Mouse (Mus musculus): ENCODE measurements around the gene 1600014C23Rik. TPM values are rescaled to one million over a fixed set of nuclear protein-coding genes. Genes with fewer than 3 reads are reported as not detected.

Gene 1600014C23Rik
- polyA plus RNA-seq, 1 experiment from 2014 or later = 0.62 TPM

DNA sequence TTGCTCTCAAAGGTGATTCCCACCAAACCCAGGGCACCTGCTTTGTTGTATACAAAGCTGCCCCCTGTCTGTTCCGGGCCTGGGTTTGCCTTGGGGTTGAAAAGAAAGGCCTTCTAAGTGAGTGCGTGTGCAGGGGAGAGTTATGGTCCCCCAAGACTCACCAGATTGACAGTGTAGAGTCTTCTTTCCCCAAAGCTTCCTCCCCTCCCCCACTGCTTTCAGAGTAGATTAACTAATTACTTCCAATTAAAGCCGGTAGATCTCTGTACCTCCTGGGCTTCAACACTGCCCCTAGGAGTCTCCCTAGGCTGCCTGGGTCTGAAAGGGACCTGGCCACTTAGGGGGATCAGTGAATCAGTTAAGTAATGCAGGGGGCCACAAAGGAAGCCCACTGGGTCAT lies 689 bp upstream of the 1600014C23Rik start:
- Histone ChIP-seq H3K9me3 (ENCODE audit: control insufficient read depth, low read length) (no peaks in the 10 kb centered on the region), H3K9ac (ENCODE audit: low read depth, low read length) (peak overlapping the region; percentile 32; the same call in 1 of the 2 replicates), H3K4me3 (ENCODE audit: low read length) (no peak overlapping the region), H3K36me3 (ENCODE audit: control insufficient read depth, insufficient read depth, low read length) (no peaks in the 10 kb centered on the region), H3K27ac (ENCODE audit: low read depth, low read length) (peak overlapping the region; percentile 37; the same call in 1 of the 2 replicates), H3K4me2 (replicated peaks; ENCODE audit: low read depth, low read length) (peak overlapping the region; percentile 83), H3K27me3 (ENCODE audit: control insufficient read depth, insufficient read depth, low read length) (no peaks in the 10 kb centered on the region), H3K4me1 (ENCODE audit: control insufficient read depth, insufficient read depth, low read length) (peaks cover 27% of the 10 kb centered on the region)
- no peak for ATAC-seq (ENCODE audit: low FRiP score, low TSS enrichment)
- WGBS = 17% methylated on average over 3 of the region's 3 CpGs

DNA sequence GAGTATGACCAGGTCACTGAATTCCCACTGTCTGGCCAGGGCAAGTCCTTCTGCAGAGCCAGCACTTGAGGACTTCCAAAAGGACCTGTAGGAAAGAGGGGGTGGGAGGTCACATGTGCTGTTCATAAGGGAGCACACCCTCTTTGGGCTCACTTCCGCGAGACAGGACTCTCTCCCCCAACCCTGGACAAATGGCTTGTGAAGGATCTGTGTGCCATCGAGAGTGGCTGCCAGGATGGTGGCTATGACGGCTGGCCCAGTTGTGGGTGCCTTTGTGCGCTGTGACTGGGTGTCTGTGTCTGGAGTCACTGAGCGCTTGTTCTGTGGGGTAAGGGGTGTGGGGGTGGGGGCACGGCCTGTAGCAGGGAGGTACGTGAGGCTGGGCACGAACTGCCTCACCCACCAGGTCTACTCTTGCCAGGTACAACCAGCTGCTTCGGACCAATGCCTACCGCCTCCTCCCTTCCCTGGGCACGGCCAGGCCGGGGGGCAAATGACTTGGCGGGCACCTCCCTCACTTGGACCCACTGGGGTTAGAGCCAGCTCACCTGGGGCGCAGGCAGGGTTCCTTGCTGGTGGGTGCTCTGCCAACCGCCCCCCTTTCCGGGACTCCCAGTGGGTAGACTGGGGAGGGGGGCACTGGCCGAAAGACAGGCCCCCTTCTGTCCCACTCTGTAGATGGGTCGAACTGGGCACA lies 458 bp downstream of the 1600014C23Rik start:
- no peaks in the 10 kb centered on the region for H3K9me3 ChIP-seq (ENCODE audit: control insufficient read depth, low read length)
- H3K36me3 ChIP-seq (ENCODE audit: control insufficient read depth, insufficient read depth, low read length) = no peaks in the 10 kb centered on the region
- no peaks in the 10 kb centered on the region for H3K27me3 ChIP-seq (ENCODE audit: control insufficient read depth, insufficient read depth, low read length)
- H3K4me3 ChIP-seq (ENCODE audit: low read length) = peak overlapping the region; percentile 25
- H3K4me2 ChIP-seq (replicated peaks; ENCODE audit: low read depth, low read length) = peak overlapping the region; percentile 83
- H3K27ac ChIP-seq (ENCODE audit: low read depth, low read length) = no peak overlapping the region
- peaks cover 27% of the 10 kb centered on the region for H3K4me1 ChIP-seq (ENCODE audit: control insufficient read depth, insufficient read depth, low read length)
- peak overlapping the region; percentile 32 for H3K9ac ChIP-seq (ENCODE audit: low read depth, low read length)
- 57% methylated on average over 19 of the region's 19 CpGs for WGBS
- no peak for ATAC-seq (ENCODE audit: low FRiP score, low TSS enrichment)

- Histone ChIP-seq H3K36me3 (ENCODE audit: control insufficient read depth, insufficient read depth, low read length) (no peaks in the 10 kb centered on the region), H3K4me1 (ENCODE audit: control insufficient read depth, insufficient read depth, low read length) (peaks cover 19% of the 10 kb centered on the region)
- 28% methylated on average over 9 of the region's 9 CpGs for WGBS
Observed at GRCm38 (mm10) chr17:45731172-45731864, 2.3 kb downstream of the 1600014C23Rik start.

DNA sequence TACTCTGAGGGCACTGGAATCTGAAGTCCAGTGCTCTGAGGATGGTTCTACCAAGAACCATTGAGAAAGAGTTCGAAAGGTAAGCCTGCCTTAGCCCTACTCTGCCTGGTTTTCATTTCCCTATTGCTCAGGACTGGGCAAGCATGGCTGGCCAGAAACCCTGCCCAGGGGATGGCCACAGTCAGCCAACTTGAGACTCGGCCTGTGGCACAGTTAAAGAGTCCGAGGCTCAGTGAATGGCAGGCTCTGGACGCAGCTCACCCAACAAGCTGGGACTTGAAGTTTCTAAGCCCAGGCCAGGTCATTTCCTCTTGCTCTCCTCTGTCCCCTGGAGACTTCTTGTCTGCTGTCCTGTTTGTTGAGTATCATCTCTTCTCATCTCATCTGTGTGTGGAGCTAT lies 2.9 kb downstream of the 1600014C23Rik start:
- ATAC-seq (ENCODE audit: low FRiP score, low TSS enrichment) = no peak
- Histone ChIP-seq H3K27ac (ENCODE audit: low read depth, low read length) (no peak overlapping the region), H3K4me3 (ENCODE audit: low read length) (no peak overlapping the region), H3K9me3 (ENCODE audit: control insufficient read depth, low read length) (no peaks in the 10 kb centered on the region), H3K9ac (ENCODE audit: low read depth, low read length) (no peak overlapping the region), H3K36me3 (ENCODE audit: control insufficient read depth, insufficient read depth, low read length) (no peaks in the 10 kb centered on the region), H3K27me3 (ENCODE audit: control insufficient read depth, insufficient read depth, low read length) (no peaks in the 10 kb centered on the region), H3K4me2 (replicated peaks; ENCODE audit: low read depth, low read length) (no peak overlapping the region), H3K4me1 (ENCODE audit: control insufficient read depth, insufficient read depth, low read length) (peaks cover 13% of the 10 kb centered on the region)
- WGBS = 86% methylated on average over 4 of the region's 4 CpGs

More at GRCm38 (mm10) chr17:45731172-45731864, 2.3 kb downstream of the 1600014C23Rik start:
- Histone ChIP-seq H3K4me3 (ENCODE audit: low read length) (no peak overlapping the region), H3K27ac (ENCODE audit: low read depth, low read length) (no peak overlapping the region), H3K27me3 (ENCODE audit: control insufficient read depth, insufficient read depth, low read length) (no peaks in the 10 kb centered on the region), H3K4me2 (replicated peaks; ENCODE audit: low read depth, low read length) (no peak overlapping the region), H3K9ac (ENCODE audit: low read depth, low read length) (no peak overlapping the region), H3K9me3 (ENCODE audit: control insufficient read depth, low read length) (no peaks in the 10 kb centered on the region)
- no peak for ATAC-seq (ENCODE audit: low FRiP score, low TSS enrichment)

- Histone ChIP-seq H3K9me3 (ENCODE audit: control insufficient read depth, low read length) (no peaks in the 10 kb centered on the region), H3K4me3 (ENCODE audit: low read length) (no peak overlapping the region), H3K27ac (ENCODE audit: low read depth, low read length) (no peak overlapping the region), H3K4me1 (ENCODE audit: control insufficient read depth, insufficient read depth, low read length) (peaks cover 10% of the 10 kb centered on the region; the same call in 1 of the 2 replicates), H3K4me2 (replicated peaks; ENCODE audit: low read depth, low read length) (no peak overlapping the region), H3K9ac (ENCODE audit: low read depth, low read length) (no peak overlapping the region), H3K27me3 (ENCODE audit: control insufficient read depth, insufficient read depth, low read length) (no peaks in the 10 kb centered on the region), H3K36me3 (ENCODE audit: control insufficient read depth, insufficient read depth, low read length) (no peaks in the 10 kb centered on the region)
- ATAC-seq (ENCODE audit: low FRiP score, low TSS enrichment) = no peak
- WGBS = 53% methylated on average over 10 of the region's 10 CpGs
Observed at GRCm38 (mm10) chr17:45729387-45729786, 4.3 kb downstream of the 1600014C23Rik start.

GRCm38 (mm10) chr17:45727983-45728723 lies 5.5 kb downstream of the 1600014C23Rik start:
- Histone ChIP-seq H3K4me1 (ENCODE audit: control insufficient read depth, insufficient read depth, low read length) (0 out of 2 replicates have a peak, but pooled peaks cover 3% of the 10 kb centered on the region), H3K27ac (ENCODE audit: low read depth, low read length) (no peak overlapping the region), H3K4me3 (ENCODE audit: low read length) (no peak overlapping the region), H3K4me2 (replicated peaks; ENCODE audit: low read depth, low read length) (no peak overlapping the region), H3K9ac (ENCODE audit: low read depth, low read length) (no peak overlapping the region), H3K36me3 (ENCODE audit: control insufficient read depth, insufficient read depth, low read length) (no peaks in the 10 kb centered on the region), H3K27me3 (ENCODE audit: control insufficient read depth, insufficient read depth, low read length) (no peaks in the 10 kb centered on the region), H3K9me3 (ENCODE audit: control insufficient read depth, low read length) (no peaks in the 10 kb centered on the region)
- no peak for ATAC-seq (ENCODE audit: low FRiP score, low TSS enrichment)
- WGBS = 44% methylated on average over 8 of the region's 8 CpGs

- no peaks in the 10 kb centered on the region for H3K27me3 ChIP-seq (ENCODE audit: control insufficient read depth, insufficient read depth, low read length)
- WGBS = 92% methylated on average over 2 of the region's 2 CpGs
- no peak overlapping the region for H3K4me3 ChIP-seq (ENCODE audit: low read length)
- H3K4me2 ChIP-seq (replicated peaks; ENCODE audit: low read depth, low read length) = no peak overlapping the region
- no peak for ATAC-seq (ENCODE audit: low FRiP score, low TSS enrichment)
- 0 out of 2 replicates have a peak, but pooled peaks cover 3% of the 10 kb centered on the region for H3K4me1 ChIP-seq (ENCODE audit: control insufficient read depth, insufficient read depth, low read length)
- no peaks in the 10 kb centered on the region for H3K36me3 ChIP-seq (ENCODE audit: control insufficient read depth, insufficient read depth, low read length)
- H3K27ac ChIP-seq (ENCODE audit: low read depth, low read length) = no peak overlapping the region
- H3K9ac ChIP-seq (ENCODE audit: low read depth, low read length) = no peak overlapping the region
- H3K9me3 ChIP-seq (ENCODE audit: control insufficient read depth, low read length) = no peaks in the 10 kb centered on the region
Observed at GRCm38 (mm10) chr17:45727481-45727880, 6.2 kb downstream of the 1600014C23Rik start.

- Histone ChIP-seq H3K4me3 (ENCODE audit: low read length) (no peak overlapping the region), H3K9me3 (ENCODE audit: control insufficient read depth, low read length) (no peaks in the 10 kb centered on the region), H3K27me3 (ENCODE audit: control insufficient read depth, insufficient read depth, low read length) (no peaks in the 10 kb centered on the region), H3K4me2 (replicated peaks; ENCODE audit: low read depth, low read length) (no peak overlapping the region), H3K27ac (ENCODE audit: low read depth, low read length) (no peak overlapping the region), H3K4me1 (ENCODE audit: control insufficient read depth, insufficient read depth, low read length) (0 out of 2 replicates have a peak, but pooled peaks cover 3% of the 10 kb centered on the region), H3K9ac (ENCODE audit: low read depth, low read length) (no peak overlapping the region; the same call in 1 of the 2 replicates), H3K36me3 (ENCODE audit: control insufficient read depth, insufficient read depth, low read length) (no peaks in the 10 kb centered on the region)
- ATAC-seq (ENCODE audit: low FRiP score, low TSS enrichment) = no peak
- WGBS = 44% methylated on average over 7 of the region's 7 CpGs
Observed at GRCm38 (mm10) chr17:45726249-45726648, 7.4 kb downstream of the 1600014C23Rik start.
